ENCODE assay signal across 14 mouse cellular contexts in the genomic region with DNA sequence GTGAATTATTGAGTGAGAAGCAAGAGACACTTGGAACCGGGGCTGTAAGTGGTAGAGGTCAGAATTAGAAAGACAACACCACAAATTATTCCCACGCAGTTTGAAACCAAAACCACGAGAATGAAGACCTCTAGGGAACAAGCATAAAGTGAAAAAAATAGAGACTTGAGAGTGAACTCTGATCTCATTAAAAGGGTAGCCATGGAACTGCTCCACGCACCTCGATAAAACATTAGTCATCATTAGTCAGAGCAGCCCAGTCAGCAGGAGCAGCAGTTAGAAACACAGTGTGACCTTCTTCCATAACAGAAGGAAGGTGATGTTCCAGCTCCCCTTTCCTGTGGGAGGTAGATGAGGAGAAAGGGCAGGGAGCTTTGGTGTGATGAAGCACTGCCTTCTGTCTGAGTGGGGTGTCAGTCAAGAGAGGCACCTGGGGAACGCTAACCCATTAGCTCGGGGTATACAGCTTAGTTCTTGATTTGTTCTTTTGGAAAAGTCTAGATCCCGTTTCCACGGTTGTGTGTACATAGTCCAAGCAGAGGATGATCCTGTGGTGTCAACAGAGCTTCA.
DNase-seq lines count a peak whose midpoint lies in the region; ATAC-seq and TF ChIP-seq lines count a peak whose summit lies in the region.
"Had no signal": no experiment of that assay in that cellular context is flagged by ENCODE, and none has a peak within 500 bp of the region (broad histone marks: within the 10 kb centered on the region; RNA-seq: fewer than 3 reads in every experiment).

No protein-coding gene starts in this region.

- H3K4me2 ChIP-seq in neural tube, embryonic 13.5 days = no peak overlapping the region
- H3K4me2 ChIP-seq: embryonic facial prominence, embryonic 13.5 days; forebrain, embryonic 13.5 days; heart, embryonic 12.5 days; limb, embryonic 13.5 days had no signal

- H3K27me3 ChIP-seq in kidney, adult 2 months (replicated peaks; ENCODE audit: control insufficient read depth, insufficient read depth, low read length) = no peaks in the 10 kb centered on the region
- H3K27me3 ChIP-seq in neural tube, embryonic 13.5 days = no peaks in the 10 kb centered on the region
- H3K27me3 ChIP-seq: embryonic facial prominence, embryonic 13.5 days; forebrain, embryonic 13.5 days; heart, embryonic 12.5 days; limb, embryonic 13.5 days had no signal

- no peak overlapping the region for H3K4me3 ChIP-seq in kidney, adult 2 months (ENCODE audit: insufficient read depth, low read depth, low read length)
- no peak overlapping the region for H3K4me3 ChIP-seq in neural tube, embryonic 13.5 days
- H3K4me3 ChIP-seq: embryonic facial prominence, embryonic 13.5 days; forebrain, embryonic 13.5 days; heart, embryonic 12.5 days; limb, embryonic 13.5 days had no signal

- ATAC-seq in neural tube, embryonic 13.5 days (ENCODE audit: low read depth) = peak; percentile 65; the same call in 1 of the 2 replicates
- ATAC-seq: forebrain, embryonic 13.5 days had no signal

- peak; percentile 39 for DNase-seq in kidney, adult 11 months
- no peak for DNase-seq in kidney, postnatal 10 days
- DNase-seq in R1 (ENCODE audit: low read depth, low spot score) = peak; percentile 18
- peak; percentile 67 for DNase-seq in kidney, adult 2 months
- DNase-seq in layer of hippocampus, adult 9-10 months (ENCODE audit: low spot score) = no peak
- DNase-seq in spleen, adult 12 weeks (ENCODE audit: low spot score) = no peak
- DNase-seq: gastrocnemius, postnatal 36 days; lung, adult 2 months; spleen, adult 18-20 months had no signal

- no peaks in the 10 kb centered on the region for H3K36me3 ChIP-seq in kidney, adult 2 months (ENCODE audit: control insufficient read depth, insufficient read depth, low read length)
- H3K36me3 ChIP-seq in neural tube, embryonic 13.5 days = 0 out of 2 replicates have a peak, but pooled peaks cover 4% of the 10 kb centered on the region
- H3K36me3 ChIP-seq: embryonic facial prominence, embryonic 13.5 days; heart, embryonic 12.5 days; limb, embryonic 13.5 days had no signal

- WGBS in kidney, adult 2 months = 29% methylated on average over 9 of the region's 9 CpGs
- 60% methylated on average over 9 of the region's 9 CpGs for WGBS in neural tube, embryonic 13.5 days

- 0 out of 2 replicates have a peak, but pooled peaks cover 4% of the 10 kb centered on the region for H3K4me1 ChIP-seq in kidney, adult 2 months (ENCODE audit: control insufficient read depth, insufficient read depth, low read length)
- peaks cover 7% of the 10 kb centered on the region; the same call in 1 of the 2 replicates for H3K4me1 ChIP-seq in neural tube, embryonic 13.5 days (replicated peaks)
- H3K4me1 ChIP-seq: forebrain, embryonic 13.5 days; heart, embryonic 12.5 days had no signal

- H3K9ac ChIP-seq in neural tube, embryonic 13.5 days = no peak overlapping the region
- H3K9ac ChIP-seq: embryonic facial prominence, embryonic 13.5 days; forebrain, embryonic 13.5 days; heart, embryonic 12.5 days; limb, embryonic 13.5 days had no signal

- no peaks in the 10 kb centered on the region for H3K9me3 ChIP-seq in neural tube, embryonic 13.5 days
- H3K9me3 ChIP-seq: embryonic facial prominence, embryonic 13.5 days; forebrain, embryonic 13.5 days; heart, embryonic 12.5 days; limb, embryonic 13.5 days had no signal

- no peak for TF ChIP-seq CTCF in kidney, adult 2 months (conservative IDR thresholded peaks at IDR 0.05; ENCODE audit: insufficient read depth, insufficient read length, low read depth, low read length)

- no peak for TF ChIP-seq POLR2A in kidney, adult 2 months (IDR thresholded peaks at IDR 0.05; ENCODE audit: low read depth, low read length)

- H3K27ac ChIP-seq in kidney, adult 2 months (ENCODE audit: insufficient read depth, low read depth, low read length) = no peak overlapping the region; the same call in 1 of the 2 replicates
- H3K27ac ChIP-seq in neural tube, embryonic 13.5 days (replicated peaks) = no peak overlapping the region
- H3K27ac ChIP-seq: embryonic facial prominence, embryonic 13.5 days; forebrain, embryonic 13.5 days; limb, embryonic 13.5 days had no signal

Comparison
In these comparisons a context has a peak if more than half of its experiments do, and no peak if none do; other contexts are left out.
1. DNase-seq: peak in kidney, adult 11 months (single experiment), R1 (single experiment) and kidney, adult 2 months (single experiment); none in kidney, postnatal 10 days (single experiment), layer of hippocampus, adult 9-10 months (single experiment) and spleen, adult 12 weeks (single experiment).